Mouse (Mus musculus) intestine, embryonic 16.5 days (tissue): ENCODE data around the gene Pgls. TPM values are rescaled to one million over a fixed set of nuclear protein-coding genes. Genes with fewer than 3 reads are reported as not detected.

Source experiments
- ATAC-seq: fragments of 200-750 bp; cut with Nextera tagmentation; 2 replicates; pipeline ENCODE4 v1.8.0; 2017; ENCODE audit warnings: moderate TSS enrichment, moderate library complexity
- H3K27ac ChIP-seq: fragments of 300-500 bp; sonication (generic); 2 replicates; pipeline ENCODE4 v1.5.1; 2014; ENCODE audit warnings: mild to moderate bottlenecking, low read length
- H3K27me3 ChIP-seq: fragments of 300-500 bp; sonication (generic); replicated peaks from 2 replicates; pipeline ENCODE4 v1.6.1; 2014; ENCODE audit warnings: low read length, control low read depth, mixed read lengths; ENCODE audit not compliant: control insufficient read depth, insufficient read depth
- H3K36me3 ChIP-seq: fragments of 300-500 bp; sonication (generic); 2 replicates; pipeline ENCODE4 v1.6.1; 2014; ENCODE audit warnings: low read length, control low read depth; ENCODE audit not compliant: control insufficient read depth, insufficient read depth
- H3K4me1 ChIP-seq: fragments of 300-500 bp; sonication (generic); 2 replicates; pipeline ENCODE4 v1.6.1; 2014; ENCODE audit warnings: low read length, control low read depth, mixed read lengths; ENCODE audit not compliant: control insufficient read depth, insufficient read depth
- H3K4me2 ChIP-seq: fragments of 300-500 bp; sonication (generic); 2 replicates; pipeline ENCODE4 v1.6.1; 2014; ENCODE audit warnings: low read depth, low read length, control low read depth
- H3K4me3 ChIP-seq: fragments of 300-500 bp; sonication (generic); 2 replicates; pipeline ENCODE4 v1.5.1; 2014; ENCODE audit warnings: mild to moderate bottlenecking, low read length
- H3K9ac ChIP-seq: fragments of 300-500 bp; sonication (generic); 2 replicates; pipeline ENCODE4 v1.6.1; 2014; ENCODE audit warnings: low read depth, low read length
- H3K9me3 ChIP-seq: fragments of 300-500 bp; sonication (generic); 2 replicates; pipeline ENCODE4 v1.6.1; 2016; ENCODE audit warnings: low read length, control low read depth; ENCODE audit not compliant: control insufficient read depth
- WGBS: fragments of 180-500 bp; shearing (Covaris S2); extraction: QIAGEN DNeasy Blood & Tissue Kit; methylation state at CpG from one replicate; pipeline ENCODE4 v1.1.7; 2014; 5-methylcytosine and 5-hydroxymethylcytosine counted together
- polyA plus RNA-seq: library from polyadenylated mRNA; unstranded; fragments of >200 nt; fragmentation: Nextera tagmentation; extraction: Ambion mirVana; gene quantifications from 2 replicates; pipeline ENCODE4 v1.2.1, GENCODE M21; 2015

Pgls gene
- polyA plus RNA-seq, 1 experiment from 2014 or later, result 252 TPM

GRCm38 (mm10) chr8:71628396-71629095 is 36.6 kb downstream of the Pgls start:
- Histone ChIP-seq H3K4me1 (peaks cover 25% of the 10 kb centered on the region), H3K9ac (peak overlapping the region; percentile 81), H3K36me3 (peaks cover 9% of the 10 kb centered on the region), H3K27ac (peak overlapping the region; percentile 70), H3K9me3 (peaks cover 8% of the 10 kb centered on the region; the same call in 1 of the 2 replicates), H3K4me3 (peak overlapping the region; percentile 65), H3K27me3 (peaks cover 6% of the 10 kb centered on the region; the same call in 1 of the 2 replicates), H3K4me2 (peak overlapping the region; percentile 98)
- no peak for ATAC-seq
- WGBS, result 7% methylated on average over 16 of the region's 16 CpGs

GRCm38 (mm10) chr8:71629096-71629697 is 37.2 kb downstream of the Pgls start:
- peaks cover 5% of the 10 kb centered on the region; the same call in 1 of the 2 replicates for H3K9me3 ChIP-seq
- peak overlapping the region; percentile 70 for H3K27ac ChIP-seq
- peak overlapping the region; percentile 81 for H3K9ac ChIP-seq
- under 1% methylated on average over 55 of the region's 55 CpGs for WGBS
- H3K36me3 ChIP-seq, result peaks cover 5% of the 10 kb centered on the region; the same call in 1 of the 2 replicates
- peaks cover 6% of the 10 kb centered on the region for H3K27me3 ChIP-seq
- peak; percentile 89 for ATAC-seq
- peak overlapping the region; percentile 98 for H3K4me2 ChIP-seq
- peaks cover 31% of the 10 kb centered on the region for H3K4me1 ChIP-seq
- H3K4me3 ChIP-seq, result peak overlapping the region; percentile 65

- Histone ChIP-seq H3K9me3 (peaks cover 5% of the 10 kb centered on the region; the same call in 1 of the 2 replicates), H3K27ac (peak overlapping the region; percentile 48; the same call in 1 of the 2 replicates), H3K9ac (peak overlapping the region; percentile 81), H3K27me3 (peaks cover 6% of the 10 kb centered on the region), H3K4me1 (peaks cover 37% of the 10 kb centered on the region), H3K4me3 (peak overlapping the region; percentile 65), H3K4me2 (peak overlapping the region; percentile 98), H3K36me3 (no peaks in the 10 kb centered on the region; the same call in 1 of the 2 replicates)
- 3% methylated on average over 25 of the region's 25 CpGs for WGBS
- peak; percentile 31 for ATAC-seq
Measured at GRCm38 (mm10) chr8:71629781-71630212, 37.8 kb downstream of the Pgls start.

- H3K36me3 ChIP-seq, result no peaks in the 10 kb centered on the region
- no peak overlapping the region for H3K4me2 ChIP-seq
- peaks cover 37% of the 10 kb centered on the region for H3K4me1 ChIP-seq
- peaks cover 8% of the 10 kb centered on the region for H3K27me3 ChIP-seq
- H3K9me3 ChIP-seq, result peaks cover 5% of the 10 kb centered on the region; the same call in 1 of the 2 replicates
- no peak overlapping the region for H3K4me3 ChIP-seq
- ATAC-seq, result no peak
- H3K9ac ChIP-seq, result no peak overlapping the region
- H3K27ac ChIP-seq, result no peak overlapping the region
- 88% methylated on average over 6 of the region's 6 CpGs for WGBS
Measured at GRCm38 (mm10) chr8:71630761-71631160, 38.8 kb downstream of the Pgls start.

GRCm38 (mm10) chr8:71631897-71632296 is 39.9 kb downstream of the Pgls start:
- 52% methylated on average over 2 of the region's 2 CpGs for WGBS
- no peak overlapping the region for H3K4me3 ChIP-seq
- ATAC-seq, result no peak
- peaks cover 37% of the 10 kb centered on the region for H3K4me1 ChIP-seq
- H3K27ac ChIP-seq, result no peak overlapping the region
- peaks cover 5% of the 10 kb centered on the region; the same call in 1 of the 2 replicates for H3K9me3 ChIP-seq
- no peaks in the 10 kb centered on the region for H3K36me3 ChIP-seq
- no peak overlapping the region for H3K4me2 ChIP-seq
- peaks cover 8% of the 10 kb centered on the region for H3K27me3 ChIP-seq
- no peak overlapping the region for H3K9ac ChIP-seq

GRCm38 (mm10) chr8:71633164-71633563 is 41.2 kb downstream of the Pgls start:
- WGBS, result 14% methylated on average over 18 of the region's 22 CpGs
- no peak for ATAC-seq
- Histone ChIP-seq H3K4me3 (no peak overlapping the region), H3K4me1 (peaks cover 27% of the 10 kb centered on the region), H3K36me3 (no peaks in the 10 kb centered on the region), H3K27ac (no peak overlapping the region), H3K9me3 (peaks cover 5% of the 10 kb centered on the region; the same call in 1 of the 2 replicates), H3K4me2 (0 out of 2 replicates have a peak overlapping the region, but pooled peaks have one; percentile 9), H3K27me3 (peaks cover 11% of the 10 kb centered on the region), H3K9ac (no peak overlapping the region)

- ATAC-seq, result peak; percentile 62
- peak overlapping the region; percentile 11 for H3K4me3 ChIP-seq
- no peak overlapping the region for H3K27ac ChIP-seq
- H3K4me1 ChIP-seq, result peaks cover 19% of the 10 kb centered on the region
- 3% methylated on average over 26 of the region's 26 CpGs for WGBS
- 0 out of 2 replicates have a peak overlapping the region, but pooled peaks have one; percentile 19 for H3K9ac ChIP-seq
- H3K4me2 ChIP-seq, result peak overlapping the region; percentile 47
- H3K27me3 ChIP-seq, result peaks cover 11% of the 10 kb centered on the region
- H3K36me3 ChIP-seq, result no peaks in the 10 kb centered on the region
- H3K9me3 ChIP-seq, result peaks cover 5% of the 10 kb centered on the region; the same call in 1 of the 2 replicates
Measured at GRCm38 (mm10) chr8:71633981-71634667, 42.1 kb downstream of the Pgls start.

GRCm38 (mm10) chr8:71637149-71638095 is 45.4 kb downstream of the Pgls start:
- 69% methylated on average over 8 of the region's 8 CpGs for WGBS

More at GRCm38 (mm10) chr8:71637149-71638095, 45.4 kb downstream of the Pgls start:
- no peaks in the 10 kb centered on the region for H3K36me3 ChIP-seq
- peaks cover 5% of the 10 kb centered on the region; the same call in 1 of the 2 replicates for H3K9me3 ChIP-seq
- H3K27me3 ChIP-seq, result peaks cover 5% of the 10 kb centered on the region
- no peak overlapping the region for H3K9ac ChIP-seq
- H3K4me2 ChIP-seq, result no peak overlapping the region
- peaks cover 12% of the 10 kb centered on the region; the same call in 1 of the 2 replicates for H3K4me1 ChIP-seq
- no peak for ATAC-seq
- no peak overlapping the region for H3K27ac ChIP-seq
- no peak overlapping the region for H3K4me3 ChIP-seq
